Mouse (Mus musculus) limb, embryonic 13.5 days (tissue): ENCODE data around the gene Dld. TPM values are rescaled to one million over a fixed set of nuclear protein-coding genes. Genes with fewer than 3 reads are reported as not detected.

Experiments used
- ATAC-seq: fragments of 200-750 bp; cut with Nextera tagmentation; 2 replicates; pipeline ENCODE4 v1.8.0; 2017; ENCODE audit warnings: low read depth, moderate number of reproducible peaks, moderate TSS enrichment; ENCODE audit not compliant: low FRiP score
- H3K27ac ChIP-seq: fragments of 300-500 bp; sonication (generic); 2 replicates; pipeline ENCODE4 v1.5.1; 2015; ENCODE audit warnings: inconsistent platforms, mild to moderate bottlenecking, moderate library complexity
- H3K27me3 ChIP-seq: fragments of 300-500 bp; sonication (generic); 2 replicates; pipeline ENCODE4 v1.6.1; 2015; ENCODE audit warnings: mild to moderate bottlenecking, inconsistent platforms
- H3K36me3 ChIP-seq: fragments of 300-500 bp; sonication (generic); 2 replicates; pipeline ENCODE4 v1.6.1; 2015; ENCODE audit warnings: inconsistent platforms, mild to moderate bottlenecking, moderate library complexity
- H3K4me1 ChIP-seq: fragments of 300-500 bp; sonication (generic); 2 replicates; pipeline ENCODE4 v1.6.1; 2015; ENCODE audit warnings: inconsistent platforms
- H3K4me2 ChIP-seq: fragments of 300-500 bp; sonication (generic); replicated peaks from 2 replicates; pipeline ENCODE4 v1.6.1; 2015; ENCODE audit warnings: inconsistent platforms, mild to moderate bottlenecking, moderate library complexity
- H3K4me3 ChIP-seq: fragments of 300-500 bp; sonication (generic); 2 replicates; pipeline ENCODE4 v1.5.1; 2015; ENCODE audit warnings: moderate library complexity, mild to moderate bottlenecking, inconsistent platforms
- H3K9ac ChIP-seq: fragments of 300-500 bp; sonication (generic); 2 replicates; pipeline ENCODE4 v1.6.1; 2015; ENCODE audit warnings: mild to moderate bottlenecking, inconsistent platforms
- H3K9me3 ChIP-seq: fragments of 300-500 bp; sonication (generic); 2 replicates; pipeline ENCODE4 v1.6.1; 2016; ENCODE audit warnings: inconsistent platforms
- WGBS: fragments of 180-500 bp; shearing (Covaris S2); methylation state at CpG from one replicate; pipeline ENCODE4 v1.1.7; 2015; 5-methylcytosine and 5-hydroxymethylcytosine counted together
- polyA plus RNA-seq: library from polyadenylated mRNA; unstranded; fragments of >200 nt; fragmentation: Nextera tagmentation; extraction: Ambion mirVana; gene quantifications from 2 replicates; pipeline ENCODE4 v1.2.1, GENCODE M21; 2015

Dld gene
- polyA plus RNA-seq, 1 experiment from 2014 or later = 145 TPM

GRCm38 (mm10) chr12:31374603-31375282, 23.5 kb upstream of the Dld start:
- Histone ChIP-seq H3K4me2 (peak overlapping the region; percentile 19; the same call in 1 of the 2 replicates), H3K4me1 (peaks cover 16% of the 10 kb centered on the region), H3K9me3 (no peaks in the 10 kb centered on the region), H3K27me3 (no peaks in the 10 kb centered on the region), H3K36me3 (no peaks in the 10 kb centered on the region), H3K4me3 (no peak overlapping the region), H3K9ac (no peak overlapping the region), H3K27ac (no peak overlapping the region)
- WGBS = 38% methylated on average over 9 of the region's 9 CpGs
- peak; percentile 79 for ATAC-seq

DNA sequence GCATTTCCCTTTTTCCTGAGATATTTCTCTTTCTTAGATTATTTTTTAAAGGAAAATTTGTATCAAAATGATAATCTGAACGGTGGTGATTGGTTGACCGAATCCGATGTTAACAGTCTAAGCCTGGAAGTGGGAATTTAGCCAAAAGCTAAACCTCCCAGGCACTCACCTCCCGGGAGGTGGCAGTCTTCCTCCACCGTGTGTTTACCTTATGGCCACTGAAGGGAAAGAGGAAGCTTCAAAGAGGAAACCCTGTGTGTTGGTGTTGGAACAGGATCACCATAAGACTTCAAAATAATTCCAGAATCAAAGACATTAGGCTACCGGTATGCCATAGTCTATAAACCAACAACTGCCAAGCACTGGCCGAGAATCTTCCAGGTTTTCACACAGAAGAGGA, 18.4 kb upstream of the Dld start:
- no peak for ATAC-seq
- H3K9me3 ChIP-seq = no peaks in the 10 kb centered on the region

GRCm38 (mm10) chr12:31369118-31369517, 17.9 kb upstream of the Dld start:
- Histone ChIP-seq H3K27ac (no peak overlapping the region), H3K36me3 (no peaks in the 10 kb centered on the region), H3K4me2 (no peak overlapping the region), H3K4me1 (no peaks in the 10 kb centered on the region), H3K4me3 (no peak overlapping the region), H3K9me3 (no peaks in the 10 kb centered on the region), H3K9ac (no peak overlapping the region), H3K27me3 (no peaks in the 10 kb centered on the region)
- WGBS = 81% methylated on average over 1 of the region's 1 CpGs
- no peak for ATAC-seq

More for the DNA sequence above, 18.4 kb upstream of the Dld start:
- no peak overlapping the region for H3K4me2 ChIP-seq
- 0 out of 2 replicates have a peak, but pooled peaks cover under 1% of the 10 kb centered on the region for H3K4me1 ChIP-seq
- H3K9ac ChIP-seq = no peak overlapping the region
- no peak overlapping the region for H3K4me3 ChIP-seq
- H3K27me3 ChIP-seq = no peaks in the 10 kb centered on the region
- no peaks in the 10 kb centered on the region for H3K36me3 ChIP-seq
- H3K27ac ChIP-seq = no peak overlapping the region
- 86% methylated on average over 7 of the region's 7 CpGs for WGBS

DNA sequence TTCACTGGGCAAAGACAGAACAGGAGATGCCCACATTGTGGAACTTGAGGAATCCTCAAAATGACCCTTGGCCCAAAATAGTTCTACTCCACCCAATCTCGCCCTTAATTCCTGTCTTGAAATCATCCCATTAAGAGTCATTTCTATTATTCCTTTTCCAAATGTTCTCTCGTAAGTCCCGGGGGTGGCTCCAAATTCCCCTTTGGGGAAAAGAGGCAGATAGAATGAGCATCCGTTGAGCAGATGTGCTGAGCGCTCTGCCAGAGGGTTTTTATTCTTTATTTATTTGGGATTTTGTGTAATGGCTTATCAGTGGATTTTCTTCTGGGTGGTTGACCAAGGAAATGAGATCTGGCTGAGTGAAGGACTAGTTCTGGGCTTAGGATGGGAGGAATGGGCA, 16.5 kb upstream of the Dld start:
- Histone ChIP-seq H3K27me3 (no peaks in the 10 kb centered on the region), H3K27ac (no peak overlapping the region)
- 82% methylated on average over 5 of the region's 5 CpGs for WGBS

DNA sequence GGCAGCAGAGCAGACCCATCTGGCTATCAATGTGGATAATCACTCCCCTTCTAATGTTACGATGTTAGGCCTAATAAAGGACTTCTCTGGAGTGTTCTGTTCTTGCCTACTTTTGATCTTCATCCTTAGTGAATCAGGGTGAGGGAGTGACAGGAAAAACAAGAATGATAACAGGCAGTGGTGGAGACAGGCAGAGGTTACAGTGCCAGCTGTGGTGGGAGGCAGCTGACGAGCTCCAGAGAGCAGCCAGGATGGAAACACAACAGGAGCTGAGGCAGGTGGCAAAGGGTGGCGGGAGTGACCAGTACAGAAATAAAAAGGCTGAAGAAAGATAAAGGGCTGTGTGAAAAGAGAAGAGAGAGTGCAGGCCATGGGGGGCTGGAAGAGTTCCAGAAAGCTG, 15.2 kb upstream of the Dld start:
- Histone ChIP-seq H3K9me3 (no peaks in the 10 kb centered on the region), H3K27ac (no peak overlapping the region), H3K9ac (no peak overlapping the region), H3K4me1 (no peaks in the 10 kb centered on the region), H3K4me3 (no peak overlapping the region), H3K27me3 (no peaks in the 10 kb centered on the region), H3K36me3 (no peaks in the 10 kb centered on the region), H3K4me2 (no peak overlapping the region)
- 57% methylated on average over 3 of the region's 3 CpGs for WGBS
- ATAC-seq = no peak

More for the DNA sequence above, 16.5 kb upstream of the Dld start:
- Histone ChIP-seq H3K4me3 (no peak overlapping the region), H3K4me1 (no peaks in the 10 kb centered on the region), H3K9ac (no peak overlapping the region), H3K36me3 (no peaks in the 10 kb centered on the region), H3K9me3 (no peaks in the 10 kb centered on the region), H3K4me2 (no peak overlapping the region)
- no peak for ATAC-seq

DNA sequence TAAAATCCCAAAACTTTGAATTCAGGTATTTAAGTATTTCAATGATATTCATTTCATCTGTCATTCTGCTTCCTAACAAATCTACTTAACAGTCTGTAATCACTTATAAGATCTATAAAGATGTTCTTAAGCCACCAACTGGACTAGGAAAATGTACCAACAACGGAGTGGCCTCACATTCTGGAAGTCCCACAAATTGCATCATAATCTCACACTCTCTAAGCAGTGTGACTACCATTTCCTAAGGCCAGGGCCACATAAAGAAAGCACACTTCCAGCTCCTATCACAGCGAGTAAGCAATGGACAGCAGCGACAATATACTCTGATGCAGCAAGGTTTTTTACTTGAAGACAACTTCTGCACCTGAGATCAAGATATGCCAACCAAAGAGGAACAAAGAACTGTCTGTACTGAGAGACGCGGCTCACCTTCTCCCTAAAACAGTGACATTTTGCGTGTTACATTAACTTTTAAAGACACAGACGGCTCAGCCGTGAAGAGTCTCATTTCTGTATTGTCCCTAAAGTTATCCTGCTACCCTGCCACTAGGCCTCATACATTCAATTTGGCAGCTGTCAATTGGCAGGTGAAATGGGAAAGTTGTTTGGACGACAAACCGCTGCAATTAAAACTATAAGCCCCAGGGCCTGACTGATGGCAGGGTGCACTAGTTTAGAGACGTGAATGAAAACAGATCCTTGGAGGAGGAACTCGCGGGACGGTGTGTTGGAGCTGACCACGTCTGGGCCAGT, 886 bp downstream of the Dld start:
- WGBS = 29% methylated on average over 15 of the region's 15 CpGs
- Histone ChIP-seq H3K4me2 (peak overlapping the region; percentile 90), H3K27me3 (no peaks in the 10 kb centered on the region), H3K36me3 (peaks cover 19% of the 10 kb centered on the region), H3K9ac (peak overlapping the region; percentile 97), H3K4me1 (peaks cover 12% of the 10 kb centered on the region), H3K27ac (0 out of 2 replicates have a peak overlapping the region, but pooled peaks have one; percentile 61), H3K9me3 (no peaks in the 10 kb centered on the region), H3K4me3 (peak overlapping the region; percentile 96)
- ATAC-seq = no peak

- no peak for ATAC-seq
- Histone ChIP-seq H3K36me3 (peaks cover 73% of the 10 kb centered on the region), H3K4me3 (no peak overlapping the region), H3K27ac (no peak overlapping the region), H3K9me3 (no peaks in the 10 kb centered on the region), H3K4me2 (no peak overlapping the region), H3K4me1 (no peaks in the 10 kb centered on the region), H3K9ac (no peak overlapping the region), H3K27me3 (no peaks in the 10 kb centered on the region)
- 90% methylated on average over 1 of the region's 1 CpGs for WGBS
These were observed 18.0 kb downstream of the Dld start for GRCm38 (mm10) chr12:31333261-31333660.

GRCm38 (mm10) chr12:31327139-31327538, 24.1 kb downstream of the Dld start:
- Histone ChIP-seq H3K4me1 (peaks cover 3% of the 10 kb centered on the region), H3K27me3 (no peaks in the 10 kb centered on the region), H3K36me3 (peaks cover 83% of the 10 kb centered on the region), H3K4me2 (no peak overlapping the region), H3K9ac (no peak overlapping the region), H3K4me3 (no peak overlapping the region), H3K27ac (no peak overlapping the region), H3K9me3 (no peaks in the 10 kb centered on the region)
- WGBS = 93% methylated on average over 9 of the region's 9 CpGs
- ATAC-seq = no peak

DNA sequence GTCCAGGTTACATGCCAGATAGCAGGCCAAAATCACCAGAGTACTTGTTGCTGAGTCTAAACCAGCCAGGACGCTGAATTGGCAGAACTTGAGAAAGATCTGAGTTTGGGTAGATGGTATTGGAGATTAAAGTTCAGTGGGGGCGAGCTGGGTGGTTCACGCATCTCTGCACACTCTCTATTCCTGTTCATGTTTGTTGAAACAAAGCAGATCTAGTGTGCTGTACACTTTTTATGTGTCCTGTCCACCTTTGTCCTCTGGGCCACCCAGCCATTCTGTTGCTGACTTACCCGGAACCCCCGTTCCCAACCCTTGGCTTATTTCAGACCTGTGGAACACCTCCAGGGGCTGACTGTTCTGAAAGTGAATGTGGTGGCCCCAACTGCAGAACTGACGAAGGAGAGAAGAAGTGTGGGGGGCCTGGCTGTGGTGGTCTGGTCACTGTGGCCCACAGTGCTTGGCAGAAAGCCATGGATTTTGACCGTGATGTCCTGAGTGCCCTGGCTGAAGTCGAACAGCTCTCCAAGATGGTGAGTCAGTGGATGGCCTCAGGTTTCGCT, 28.0 kb downstream of the Dld start:
- H3K27me3 ChIP-seq = no peaks in the 10 kb centered on the region
- no peak for ATAC-seq
- no peak overlapping the region for H3K4me3 ChIP-seq
- no peak overlapping the region for H3K9ac ChIP-seq
- WGBS = 93% methylated on average over 9 of the region's 9 CpGs
- H3K9me3 ChIP-seq = no peaks in the 10 kb centered on the region
- H3K36me3 ChIP-seq = peaks cover 77% of the 10 kb centered on the region
- no peak overlapping the region for H3K4me2 ChIP-seq
- H3K27ac ChIP-seq = no peak overlapping the region
- peaks cover 22% of the 10 kb centered on the region for H3K4me1 ChIP-seq

DNA sequence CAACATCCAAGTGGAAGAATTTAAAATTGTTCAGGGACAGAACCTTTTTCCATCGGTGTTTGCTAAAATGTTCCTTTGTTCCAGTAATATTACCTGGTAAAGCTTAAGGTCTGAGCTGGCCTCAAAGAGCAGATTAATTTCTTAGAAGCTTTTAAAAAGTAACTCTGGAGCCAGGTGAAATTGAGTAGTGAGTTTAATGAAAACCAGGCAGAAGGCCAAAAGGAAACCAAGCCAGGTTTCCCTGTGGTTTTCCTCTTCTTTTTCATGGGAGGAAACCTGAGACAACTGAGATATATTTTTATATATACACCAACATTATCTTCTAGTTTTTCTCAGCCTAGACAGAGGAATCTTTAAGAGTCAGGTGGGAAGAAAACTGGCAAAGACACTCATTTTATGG, 29.7 kb downstream of the Dld start:
- no peak for ATAC-seq
- peak overlapping the region; percentile 63 for H3K27ac ChIP-seq
- no peak overlapping the region for H3K4me2 ChIP-seq
- no peak overlapping the region for H3K9ac ChIP-seq
- H3K27me3 ChIP-seq = no peaks in the 10 kb centered on the region
- H3K4me3 ChIP-seq = no peak overlapping the region
- no peaks in the 10 kb centered on the region for H3K9me3 ChIP-seq
- peaks cover 76% of the 10 kb centered on the region for H3K36me3 ChIP-seq
- 39% methylated on average over 1 of the region's 1 CpGs for WGBS
- peaks cover 22% of the 10 kb centered on the region for H3K4me1 ChIP-seq

DNA sequence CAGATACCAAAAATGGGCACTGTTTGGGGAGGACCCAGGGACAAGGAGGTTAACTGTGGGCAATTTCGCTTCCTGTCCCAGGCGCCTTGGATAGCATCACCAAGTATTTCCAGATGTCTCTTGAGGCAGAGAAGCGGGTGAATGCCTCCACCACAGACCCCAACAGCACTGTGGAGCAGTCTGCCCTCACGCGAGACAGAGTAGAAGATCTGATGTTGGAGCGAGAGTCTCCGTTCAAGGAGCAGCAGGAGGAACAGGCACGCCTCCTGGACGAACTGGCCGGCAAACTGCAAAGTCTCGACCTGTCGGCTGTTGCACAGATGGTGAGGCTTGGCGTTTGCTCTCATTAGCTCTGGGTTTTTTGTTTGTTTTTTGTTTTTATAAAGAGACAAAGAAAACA, 30.4 kb downstream of the Dld start:
- no peaks in the 10 kb centered on the region for H3K9me3 ChIP-seq
- peak overlapping the region; percentile 25; the same call in 1 of the 2 replicates for H3K9ac ChIP-seq
- H3K4me1 ChIP-seq = peaks cover 22% of the 10 kb centered on the region
- H3K27ac ChIP-seq = peak overlapping the region; percentile 85
- no peak overlapping the region for H3K4me3 ChIP-seq
- no peaks in the 10 kb centered on the region for H3K27me3 ChIP-seq
- H3K4me2 ChIP-seq = peak overlapping the region; percentile 33
- 32% methylated on average over 13 of the region's 13 CpGs for WGBS
- ATAC-seq = peak; percentile 67
- H3K36me3 ChIP-seq = peaks cover 76% of the 10 kb centered on the region

DNA sequence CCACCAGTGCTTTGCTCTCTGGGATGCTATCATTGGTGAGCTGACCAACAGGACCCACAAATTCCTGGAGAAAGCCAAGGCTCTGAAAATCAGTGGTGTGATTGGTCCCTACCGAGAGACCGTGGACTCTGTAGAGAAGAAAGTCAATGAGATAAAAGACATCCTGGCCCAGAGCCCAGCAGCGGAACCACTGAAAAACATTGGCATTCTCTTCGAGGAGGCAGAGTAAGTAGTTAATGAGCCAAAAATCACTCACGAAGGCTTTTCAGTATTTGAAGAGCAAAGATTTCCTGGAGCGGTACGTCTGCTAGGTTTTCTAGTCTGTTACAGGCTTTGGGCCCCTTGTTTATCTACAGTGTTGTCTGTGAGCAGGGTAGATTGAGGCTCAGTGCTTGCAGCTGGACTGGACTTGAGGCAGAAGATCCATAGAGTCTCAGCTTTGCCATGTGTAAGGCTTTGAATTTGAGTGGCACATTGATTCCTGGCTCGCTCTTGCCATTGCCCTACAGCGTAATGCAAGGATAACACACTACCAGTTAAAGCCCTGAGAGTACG, 32.8 kb downstream of the Dld start:
- 90% methylated on average over 10 of the region's 10 CpGs for WGBS

More for the DNA sequence above, 32.8 kb downstream of the Dld start:
- Histone ChIP-seq H3K27ac (no peak overlapping the region), H3K4me3 (no peak overlapping the region), H3K27me3 (no peaks in the 10 kb centered on the region), H3K4me1 (peaks cover 22% of the 10 kb centered on the region), H3K9me3 (peaks cover 10% of the 10 kb centered on the region; the same call in 1 of the 2 replicates), H3K36me3 (peaks cover 76% of the 10 kb centered on the region), H3K4me2 (no peak overlapping the region), H3K9ac (no peak overlapping the region)
- no peak for ATAC-seq
